Mouse (Mus musculus) intestine, postnatal 0 days (tissue): Measurements from ENCODE around the gene Gm45837. TPM values are rescaled to one million over a fixed set of nuclear protein-coding genes. Genes with fewer than 3 reads are reported as not detected.
"Not testable (repeated sequence)": the region's sequence is repeated elsewhere in the genome, so short reads cannot be mapped to it uniquely, and the experiment has no call there.

Source experiments
- ATAC-seq: fragments of 200-750 bp; cut with Nextera tagmentation; 2 replicates; pipeline ENCODE4 v1.8.0; 2017; ENCODE audit warnings: mild to moderate bottlenecking, moderate TSS enrichment, moderate library complexity
- H3K27ac ChIP-seq: fragments of 300-500 bp; sonication (generic); 2 replicates; pipeline ENCODE4 v1.5.1; 2014; ENCODE audit warnings: mild to moderate bottlenecking, low read depth, low read length, moderate library complexity
- H3K27me3 ChIP-seq: fragments of 300-500 bp; sonication (generic); replicated peaks from 2 replicates; pipeline ENCODE4 v1.6.1; 2014; ENCODE audit warnings: low read length, mixed read lengths; ENCODE audit not compliant: control insufficient read depth, insufficient read depth
- H3K36me3 ChIP-seq: fragments of 300-500 bp; sonication (generic); 2 replicates; pipeline ENCODE4 v1.6.1; 2014; ENCODE audit warnings: mild to moderate bottlenecking, moderate library complexity; ENCODE audit not compliant: control insufficient read depth, insufficient read depth
- H3K4me1 ChIP-seq: fragments of 300-500 bp; sonication (generic); replicated peaks from 2 replicates; pipeline ENCODE4 v1.6.1; 2014; ENCODE audit warnings: antibody characterized with exemption, low read length, mixed read lengths; ENCODE audit not compliant: control insufficient read depth, insufficient read depth
- H3K4me2 ChIP-seq: fragments of 300-500 bp; sonication (generic); replicated peaks from 2 replicates; pipeline ENCODE4 v1.6.1; 2014; ENCODE audit warnings: low read depth, mild to moderate bottlenecking, moderate library complexity
- H3K4me3 ChIP-seq: fragments of 300-500 bp; sonication (generic); 2 replicates; pipeline ENCODE4 v1.5.1; 2014; ENCODE audit warnings: low read depth, low read length
- H3K9ac ChIP-seq: fragments of 300-500 bp; sonication (generic); 2 replicates; pipeline ENCODE4 v1.6.1; 2014; ENCODE audit warnings: mild to moderate bottlenecking, low read depth, low read length
- H3K9me3 ChIP-seq: fragments of 300-500 bp; sonication (generic); 2 replicates; pipeline ENCODE4 v1.6.1; 2016; ENCODE audit warnings: mixed run types; ENCODE audit not compliant: control insufficient read depth
- CTCF ChIP-seq: sonication (generic); IDR thresholded peaks from 2 replicates; pipeline ENCODE4 v1.5.1; 2016; ENCODE audit warnings: low read depth, mild to moderate bottlenecking, control low read depth, antibody characterized with exemption, moderate library complexity
- WGBS: fragments of 180-500 bp; shearing (Covaris S2); extraction: QIAGEN DNeasy Blood & Tissue Kit; methylation state at CpG from one replicate; pipeline ENCODE4 v1.1.7; 2014; 5-methylcytosine and 5-hydroxymethylcytosine counted together
- microRNA counts: library from miRNA; unstranded; fragments of <30 nt; microRNA quantifications from one replicate; lab custom pipeline; 2016
- microRNA-seq: library from miRNA; unstranded; fragments of <30 nt; microRNA quantifications from one replicate; pipeline ENCODE4, GENCODE M21; 2016
- polyA plus RNA-seq: library from polyadenylated mRNA; unstranded; fragments of >200 nt; fragmentation: Nextera tagmentation; extraction: Ambion mirVana; gene quantifications from 2 replicates; pipeline ENCODE4 v1.2.1, GENCODE M21; 2015

Gm45837 gene
- polyA plus RNA-seq, 1 experiment from 2014 or later, result not detected

DNA sequence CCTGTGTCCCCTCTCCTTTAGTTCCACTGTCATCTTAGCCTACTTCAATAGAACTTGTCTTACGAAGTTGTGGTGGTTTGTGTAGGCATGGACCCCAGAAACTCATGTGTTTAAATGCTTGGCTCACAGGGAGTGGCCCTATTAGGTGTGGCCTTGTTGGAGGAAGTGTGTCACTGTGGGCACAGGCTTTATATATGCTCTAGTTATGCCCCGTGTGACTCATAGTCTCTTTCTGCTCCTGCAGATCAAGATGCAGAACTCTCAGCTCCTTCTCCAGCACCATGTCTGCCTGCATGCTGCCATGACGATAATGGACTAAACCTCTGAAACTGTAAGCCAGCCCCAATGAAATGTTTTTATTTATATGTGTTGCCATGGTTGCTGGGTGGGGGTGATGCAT lies 137.0 kb downstream of the Gm45837 start:
- Histone ChIP-seq H3K4me1 (no peaks in the 10 kb centered on the region), H3K36me3 (no peaks in the 10 kb centered on the region), H3K27ac (no peak overlapping the region), H3K9me3 (no peaks in the 10 kb centered on the region), H3K4me3 (no peak overlapping the region), H3K27me3 (no peaks in the 10 kb centered on the region), H3K4me2 (no peak overlapping the region), H3K9ac (no peak overlapping the region)
- TF ChIP-seq CTCF, result no peak
- ATAC-seq, result 0 out of 2 replicates have a peak, but pooled peaks have one; percentile 34
- WGBS, result 69% methylated on average over 3 of the region's 3 CpGs

GRCm38 (mm10) chr7:101549266-101549665 lies 138.6 kb downstream of the Gm45837 start:
- no peak overlapping the region for H3K9ac ChIP-seq
- TF ChIP-seq CTCF, result no peak
- no peaks in the 10 kb centered on the region for H3K36me3 ChIP-seq
- H3K27ac ChIP-seq, result no peak overlapping the region
- H3K4me1 ChIP-seq, result no peaks in the 10 kb centered on the region
- no peaks in the 10 kb centered on the region for H3K9me3 ChIP-seq
- no peak for ATAC-seq
- 84% methylated on average over 3 of the region's 3 CpGs for WGBS
- H3K4me3 ChIP-seq, result no peak overlapping the region
- H3K4me2 ChIP-seq, result no peak overlapping the region
- no peaks in the 10 kb centered on the region for H3K27me3 ChIP-seq

DNA sequence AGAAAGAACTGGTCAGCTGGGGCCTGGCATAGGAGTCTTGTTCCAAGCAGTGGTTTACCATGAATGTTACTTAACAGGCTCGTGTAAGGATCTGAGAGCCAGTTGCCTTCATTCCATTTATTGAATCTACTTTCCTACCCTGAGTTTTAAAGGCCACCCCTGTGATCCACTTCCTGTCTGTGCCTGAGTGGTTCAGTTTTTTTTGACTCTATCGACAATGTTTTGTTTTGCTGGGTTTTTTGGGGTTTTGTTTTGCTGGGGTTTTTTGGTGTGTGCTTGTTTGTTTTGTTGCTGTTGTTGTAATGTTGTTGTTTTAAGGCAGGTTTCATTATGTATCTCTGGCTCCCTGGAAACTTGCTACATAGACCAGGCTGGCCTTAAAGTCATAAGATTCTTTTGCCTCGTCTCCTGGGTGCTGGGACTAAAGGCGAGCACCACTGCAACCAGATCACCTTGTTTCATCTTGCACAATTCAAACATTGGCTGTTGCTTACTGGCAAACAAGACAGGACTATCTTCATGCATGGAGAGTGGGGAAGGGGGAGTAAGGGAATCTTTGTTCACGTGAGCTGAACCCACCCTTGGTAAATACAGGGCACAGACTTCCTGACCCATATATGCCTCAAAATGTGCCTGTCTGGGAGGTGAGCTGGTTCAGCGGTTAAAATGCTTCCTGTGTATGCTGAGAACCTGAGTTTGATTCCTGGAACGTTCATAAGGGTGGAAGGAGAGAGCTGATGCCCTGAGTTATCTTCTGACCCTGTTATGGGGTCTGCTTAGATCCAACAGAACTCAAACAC lies 140.2 kb downstream of the Gm45837 start:
- no peak overlapping the region for H3K4me3 ChIP-seq
- no peaks in the 10 kb centered on the region for H3K36me3 ChIP-seq
- no peak overlapping the region for H3K9ac ChIP-seq
- no peak for ATAC-seq
- H3K4me1 ChIP-seq, result no peaks in the 10 kb centered on the region
- H3K4me2 ChIP-seq, result no peak overlapping the region
- no peaks in the 10 kb centered on the region for H3K27me3 ChIP-seq
- WGBS, result 44% methylated on average over 7 of the region's 7 CpGs
- no peaks in the 10 kb centered on the region for H3K9me3 ChIP-seq
- no peak overlapping the region for H3K27ac ChIP-seq
- no peak for TF ChIP-seq CTCF

DNA sequence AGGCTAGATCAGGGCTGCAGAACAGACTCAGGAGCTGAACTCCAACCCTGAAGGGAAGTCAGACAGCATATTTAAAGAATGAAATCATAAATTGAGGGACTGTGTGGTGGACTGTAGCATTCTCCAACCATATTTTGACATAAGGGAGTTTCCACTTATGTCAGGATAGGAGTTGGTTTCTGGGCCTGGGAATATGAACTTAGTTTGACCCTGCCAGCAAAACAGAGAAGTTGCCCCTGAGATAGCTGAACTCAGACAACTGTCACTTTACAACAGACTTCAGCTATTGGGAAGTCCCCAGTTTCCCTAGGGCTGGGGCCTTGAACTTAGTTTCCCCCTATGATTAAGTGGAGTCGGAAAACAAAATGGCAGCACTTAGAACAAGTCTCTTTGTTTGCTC lies 140.8 kb downstream of the Gm45837 start:
- no peak for ATAC-seq
- H3K4me1 ChIP-seq, result no peaks in the 10 kb centered on the region
- WGBS, result 80% methylated on average over 1 of the region's 1 CpGs
- H3K4me2 ChIP-seq, result no peak overlapping the region
- H3K36me3 ChIP-seq, result no peaks in the 10 kb centered on the region
- no peak for TF ChIP-seq CTCF
- H3K27ac ChIP-seq, result no peak overlapping the region
- no peaks in the 10 kb centered on the region for H3K9me3 ChIP-seq
- H3K9ac ChIP-seq, result no peak overlapping the region
- H3K27me3 ChIP-seq, result no peaks in the 10 kb centered on the region
- no peak overlapping the region for H3K4me3 ChIP-seq

DNA sequence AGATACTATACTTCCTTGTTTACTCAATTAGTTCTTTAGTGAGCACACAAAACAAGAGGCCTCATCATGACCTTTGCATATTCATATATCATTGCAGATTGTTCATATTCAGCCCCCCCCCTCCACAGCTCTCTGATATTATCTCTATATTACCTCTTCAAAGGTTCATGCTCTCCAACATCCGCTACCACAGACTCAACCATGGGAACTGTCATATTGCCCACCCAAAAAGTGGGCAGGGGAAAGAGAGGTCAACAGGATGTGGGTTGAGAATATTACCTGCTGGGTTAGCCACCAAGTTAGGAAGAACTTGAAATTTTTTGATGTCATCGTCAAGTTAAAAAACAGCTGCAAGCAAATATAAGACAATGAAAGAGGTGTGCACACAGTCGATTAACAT lies 144.8 kb downstream of the Gm45837 start:
- H3K4me3 ChIP-seq, H3K9me3 ChIP-seq, H3K36me3 ChIP-seq, H3K9ac ChIP-seq, H3K4me1 ChIP-seq, H3K4me2 ChIP-seq, H3K27me3 ChIP-seq, ATAC-seq, H3K27ac ChIP-seq: not testable (repeated sequence)
- 95% methylated on average over 3 of the region's 3 CpGs for WGBS

DNA sequence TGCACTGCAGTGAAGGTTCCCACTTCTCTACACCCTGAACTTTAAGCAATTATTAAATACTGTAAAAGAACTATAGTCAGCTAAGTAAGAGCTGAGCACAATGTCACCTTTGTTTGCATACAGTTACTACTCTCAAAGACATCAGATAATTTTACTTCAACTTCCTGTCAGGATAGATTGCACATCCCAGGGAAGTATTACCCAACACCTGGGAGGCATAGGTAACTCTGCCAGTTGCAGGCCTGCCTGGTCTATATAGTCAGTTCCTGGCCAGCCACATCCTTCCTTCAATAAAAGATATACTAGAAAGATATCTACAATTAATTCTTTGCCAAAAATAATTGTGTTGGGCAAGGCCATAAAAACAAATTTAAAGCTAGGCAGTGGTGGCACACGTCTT lies 146.7 kb downstream of the Gm45837 start:
- WGBS, result 63% methylated on average over 1 of the region's 1 CpGs
- Histone ChIP-seq H3K4me3 (no peak overlapping the region), H3K36me3 (no peaks in the 10 kb centered on the region), H3K9me3 (no peaks in the 10 kb centered on the region), H3K27ac (no peak overlapping the region), H3K27me3 (no peaks in the 10 kb centered on the region), H3K4me1 (no peaks in the 10 kb centered on the region), H3K4me2 (no peak overlapping the region), H3K9ac (no peak overlapping the region)
- no peak for TF ChIP-seq CTCF
- ATAC-seq, result peak; percentile 83

DNA sequence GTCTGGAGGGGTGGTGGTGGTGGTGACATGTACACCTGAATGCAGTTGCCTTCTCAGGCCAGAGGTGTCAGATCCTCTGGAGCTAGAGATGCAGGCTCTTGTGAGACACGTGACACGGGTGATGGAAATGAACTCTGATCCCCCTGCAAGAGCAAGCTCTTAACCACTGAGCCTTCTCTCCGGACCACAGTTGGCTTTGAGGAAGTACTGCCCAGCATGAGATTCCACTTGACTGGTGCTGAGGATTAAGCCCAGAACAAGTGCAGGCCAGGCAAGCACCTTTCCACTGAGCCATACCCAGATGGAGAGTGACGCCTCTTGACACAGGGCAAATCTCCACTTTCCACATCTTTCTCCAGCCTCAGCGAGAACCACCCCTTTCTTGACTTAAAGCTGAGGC lies 148.7 kb downstream of the Gm45837 start:
- H3K27ac ChIP-seq, H3K4me3 ChIP-seq, H3K9me3 ChIP-seq, H3K4me2 ChIP-seq, H3K36me3 ChIP-seq, ATAC-seq, H3K9ac ChIP-seq, H3K27me3 ChIP-seq, H3K4me1 ChIP-seq: not testable (repeated sequence)
- 59% methylated on average over 5 of the region's 5 CpGs for WGBS

MicroRNAs within 50 kb of the gene (microRNA counts, 519-probe panel; counts per million panel counts)
- microRNA mmu-miR-139-3p (lab: Ali Mortazavi, UCI) (not detected), microRNA mmu-miR-139-5p (lab: Ali Mortazavi, UCI) (2,971 counts per million, percentile 33 among the panel's probes with 10 or more counts)

Small RNAs within 50 kb of the gene (microRNA-seq; reads per million reads assigned to microRNA genes)
- gene Mir139, result 2,278 reads per million, percentile 84 among the genes with 10 or more reads in this experiment

Other genes starting within 250 kb of the Gm45837 start
- gene Atg16l2, start 108.6 kb upstream of the Gm45837 start, polyA plus RNA-seq, result 5.2 and 6.2 TPM in 2 replicates
- gene Stard10, start 93.8 kb upstream of the Gm45837 start, polyA plus RNA-seq, result 63.7 and 71.7 TPM in 2 replicates
- 31.2 and 35.3 TPM in 2 replicates for gene Arap1, start 62.8 kb upstream of the Gm45837 start, polyA plus RNA-seq
- 11.1 and 11.2 TPM in 2 replicates for gene Pde2a, start 10.8 kb downstream of the Gm45837 start, polyA plus RNA-seq
- 0.24 and 0.56 TPM in 2 replicates for gene Art2b, start 174.7 kb downstream of the Gm45837 start, polyA plus RNA-seq